Mouse (Mus musculus) lung, adult 2 months (tissue): Measurements from ENCODE around the gene Lyrm1. TPM values are rescaled to one million over a fixed set of nuclear protein-coding genes. Genes with fewer than 3 reads are reported as not detected.

Source experiments
- DNase-seq: peaks from one replicate; pipeline ENCODE4 v3.0.0; 2022
- H3K4me1 ChIP-seq: fragments of 200-500 bp; 2 replicates; pipeline ENCODE4 v1.6.1; 2011; ENCODE audit warnings: low read length; ENCODE audit not compliant: control insufficient read depth, insufficient read depth
- H3K4me3 ChIP-seq: fragments of 200-500 bp; replicated peaks from 2 replicates; pipeline ENCODE3; 2011; ENCODE audit warnings: low read depth, mild to moderate bottlenecking, control low read depth, low read length; ENCODE audit errors: extremely low read depth
- CTCF ChIP-seq: fragments of 200-500 bp; IDR thresholded peaks from 2 replicates; pipeline ENCODE4 v1.5.1; 2011; ENCODE audit warnings: mild to moderate bottlenecking, low read length, control low read depth; ENCODE audit not compliant: insufficient read depth
- POLR2A ChIP-seq: fragments of 200-500 bp; IDR thresholded peaks from 2 replicates; pipeline ENCODE4 v1.6.1; 2011; ENCODE audit warnings: low read depth, mild to moderate bottlenecking, control low read depth, low read length, borderline replicate concordance; ENCODE audit errors: extremely low read depth
- WGBS: fragments of 180-500 bp; shearing (Covaris S2); methylation state at CpG from one replicate; pipeline ENCODE4 v1.1.7; 2018; 5-methylcytosine and 5-hydroxymethylcytosine counted together
- polyA plus RNA-seq: library from polyadenylated mRNA; depleted of rRNA; stranded (reverse); fragments of >200 nt; gene quantifications from 2 replicates; pipeline ENCODE4 v1.2.3, GENCODE M21; 2012; rRNA removed

Gene Lyrm1
- 1.3 and 3.0 TPM in 2 replicates for polyA plus RNA-seq

DNA sequence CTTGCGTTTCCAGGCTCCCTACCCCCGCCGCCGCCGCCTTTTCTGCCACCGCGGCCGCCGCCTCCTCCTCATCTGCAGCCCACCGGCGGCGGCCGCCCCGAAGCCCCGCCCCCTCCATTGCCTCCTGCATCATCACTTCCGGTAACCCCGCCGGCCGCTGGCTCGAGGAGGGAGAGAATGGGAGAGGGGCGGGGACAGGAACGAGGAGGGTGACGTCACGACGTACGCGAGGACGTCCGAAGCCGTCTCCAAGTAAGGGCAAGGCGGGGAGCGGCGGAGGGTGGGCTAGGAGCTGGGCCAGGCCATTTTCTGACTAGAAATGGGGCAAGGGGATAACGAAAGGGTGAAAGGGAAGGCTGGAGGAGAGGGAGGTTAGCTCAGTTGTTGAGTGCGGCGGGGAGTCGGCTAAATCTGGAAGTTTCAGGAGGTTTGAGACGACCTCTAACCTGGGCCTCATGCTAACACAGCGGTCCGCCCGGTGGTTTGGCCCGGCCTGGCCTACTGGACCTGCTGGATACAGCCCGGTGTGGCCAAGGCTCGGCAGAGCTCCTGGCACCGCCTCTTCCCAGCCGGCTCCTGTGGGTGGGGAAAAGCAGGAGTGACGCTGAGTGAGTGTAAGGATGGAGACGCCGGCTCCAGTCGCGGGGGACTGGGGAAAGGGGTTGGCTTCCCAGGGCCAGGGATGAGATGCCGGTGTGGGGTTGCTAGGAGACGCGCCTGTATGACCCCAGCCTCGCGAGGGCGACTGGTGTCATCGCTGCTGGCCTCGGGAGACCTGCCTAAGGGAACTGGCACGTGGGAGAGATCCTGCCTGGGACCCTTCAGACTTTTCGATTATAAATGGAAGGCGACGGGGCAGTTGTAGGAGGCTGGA, at the start of gene Lyrm1, which contains the start of gene Dcun1d3:
Lyrm1 (plus strand) TSS at position 223 of the 874 bp plus-strand sequence.
Dcun1d3 (minus strand) TSS at position 660 of the 874 bp plus-strand sequence.
- WGBS, result 1% methylated on average over 63 of the region's 63 CpGs
- Histone ChIP-seq H3K4me1 (peaks cover 11% of the 10 kb centered on the region), H3K4me3 (peak within 1 kb of the TSS; percentile 85)
- TF ChIP-seq POLR2A, result peak; percentile 84
- no peak for TF ChIP-seq CTCF
- peak; percentile 96 for DNase-seq

DNA sequence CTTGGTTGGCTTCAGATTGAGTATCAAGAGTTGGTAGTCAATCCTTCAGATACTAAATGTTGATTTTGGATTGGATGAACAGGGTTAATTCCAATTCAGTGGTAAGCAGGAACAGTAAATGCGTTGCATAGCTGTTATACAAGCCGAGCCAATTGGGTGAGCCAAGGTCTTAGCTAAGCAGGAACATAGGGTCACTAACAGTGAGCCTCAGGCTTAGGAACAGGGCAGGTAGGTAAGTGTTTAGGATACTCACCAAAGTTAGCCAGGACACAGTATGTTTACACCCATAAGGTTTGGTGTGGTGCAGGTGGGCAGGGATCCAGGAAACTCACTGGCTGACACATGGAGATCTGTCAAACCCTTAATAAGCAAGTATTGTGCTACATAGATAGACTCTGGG, 48.3 kb upstream of the Lyrm1 start:
- H3K4me1 ChIP-seq, result peaks cover 3% of the 10 kb centered on the region
- H3K4me3 ChIP-seq, result no peak overlapping the region
- WGBS, result 72% methylated on average over 2 of the region's 2 CpGs
- no peak for TF ChIP-seq POLR2A
- no peak for TF ChIP-seq CTCF
- DNase-seq, result no peak

DNA sequence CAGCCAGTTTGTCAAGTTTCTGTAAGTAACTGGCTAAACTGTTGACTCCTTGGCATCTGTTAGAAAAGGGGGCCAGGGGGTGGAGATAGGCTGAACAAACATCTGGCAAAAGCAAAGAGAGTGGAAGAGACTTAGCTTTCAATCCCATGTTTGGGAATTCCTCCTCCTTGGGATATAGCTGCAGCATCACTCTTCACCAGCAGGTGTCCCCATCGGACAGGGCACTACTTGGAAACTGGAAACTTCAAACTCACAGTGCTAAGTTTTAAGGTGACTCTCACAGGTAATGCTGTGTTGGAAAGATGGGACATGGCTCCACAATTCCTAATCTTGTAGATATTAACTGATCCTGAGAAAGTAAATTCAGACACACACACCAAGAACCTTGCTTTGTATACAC, 46.6 kb upstream of the Lyrm1 start:
- no peak for TF ChIP-seq POLR2A
- peak; percentile 80 for TF ChIP-seq CTCF
- WGBS, result 6% methylated on average over 1 of the region's 1 CpGs

DNA sequence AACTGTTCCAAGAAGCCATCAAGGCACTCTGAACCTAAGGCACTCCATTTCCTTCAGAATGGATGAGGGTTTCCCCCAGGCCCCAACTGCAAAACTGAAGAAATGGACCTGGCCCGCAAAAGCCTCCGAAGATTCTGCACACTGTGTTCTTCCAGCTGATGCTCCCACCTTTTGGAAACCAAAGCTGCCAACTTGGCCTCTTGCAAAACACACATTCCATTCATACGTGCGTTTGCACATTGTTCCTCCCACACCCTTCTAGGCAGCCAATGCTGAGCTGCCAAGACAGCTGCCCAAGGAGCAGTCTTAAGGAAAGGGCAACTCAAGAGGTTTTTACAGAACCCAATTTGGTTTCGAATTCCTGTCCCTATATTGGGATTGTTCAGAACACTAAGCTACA, 44.9 kb upstream of the Lyrm1 start:
- TF ChIP-seq POLR2A (no peak), CTCF (no peak)
- H3K4me3 ChIP-seq, result no peak overlapping the region
- 45% methylated on average over 5 of the region's 5 CpGs for WGBS
- DNase-seq, result peak; percentile 66
- H3K4me1 ChIP-seq, result peaks cover 3% of the 10 kb centered on the region

More for the DNA sequence above, 46.6 kb upstream of the Lyrm1 start:
- Histone ChIP-seq H3K4me1 (peaks cover 3% of the 10 kb centered on the region), H3K4me3 (no peak overlapping the region)
- peak; percentile 77 for DNase-seq

DNA sequence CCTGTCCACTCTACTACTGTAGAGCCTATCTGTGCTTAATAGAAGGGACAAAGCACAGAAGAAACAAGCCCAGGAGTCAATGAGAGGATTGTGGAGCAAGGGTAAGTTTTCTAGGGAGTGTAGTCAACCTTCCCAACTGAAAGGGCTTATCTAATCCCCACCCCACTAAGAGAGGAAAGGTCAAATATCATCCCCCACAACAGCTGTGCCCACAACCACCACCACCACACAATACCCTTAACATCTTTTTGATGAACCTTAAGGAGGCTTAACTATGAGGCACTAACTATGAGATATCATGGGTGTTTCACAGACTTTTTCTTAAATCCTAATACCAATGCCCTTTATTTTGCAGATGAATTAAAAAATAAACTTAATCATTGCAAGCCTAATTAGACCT, 43.2 kb upstream of the Lyrm1 start:
- no peak for DNase-seq
- Histone ChIP-seq H3K4me1 (peaks cover 3% of the 10 kb centered on the region), H3K4me3 (no peak overlapping the region)
- TF ChIP-seq CTCF (no peak), POLR2A (no peak)

DNA sequence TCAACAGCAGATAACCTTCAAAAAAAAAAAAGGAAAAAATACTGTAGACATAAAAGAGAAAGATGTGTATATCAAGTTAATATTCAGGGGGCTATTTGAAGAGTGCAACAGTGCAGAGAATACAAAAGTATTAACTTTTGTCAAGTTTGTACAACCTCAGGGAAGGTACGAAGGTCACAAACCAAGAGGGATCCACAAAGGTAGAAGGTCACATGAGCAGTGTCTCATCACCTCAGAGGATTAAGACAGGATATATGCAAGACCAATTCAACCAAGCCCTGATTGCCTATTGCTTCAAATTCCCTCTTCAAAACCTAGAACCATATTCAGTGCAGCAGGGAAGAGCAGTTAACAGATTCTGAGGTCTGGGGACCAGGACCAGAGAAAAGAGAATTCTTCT, 42.5 kb upstream of the Lyrm1 start:
- H3K4me1 ChIP-seq, result peaks cover 3% of the 10 kb centered on the region
- DNase-seq, result no peak
- WGBS, result 98% methylated on average over 1 of the region's 1 CpGs
- H3K4me3 ChIP-seq, result no peak overlapping the region
- TF ChIP-seq POLR2A (no peak), CTCF (no peak)

DNA sequence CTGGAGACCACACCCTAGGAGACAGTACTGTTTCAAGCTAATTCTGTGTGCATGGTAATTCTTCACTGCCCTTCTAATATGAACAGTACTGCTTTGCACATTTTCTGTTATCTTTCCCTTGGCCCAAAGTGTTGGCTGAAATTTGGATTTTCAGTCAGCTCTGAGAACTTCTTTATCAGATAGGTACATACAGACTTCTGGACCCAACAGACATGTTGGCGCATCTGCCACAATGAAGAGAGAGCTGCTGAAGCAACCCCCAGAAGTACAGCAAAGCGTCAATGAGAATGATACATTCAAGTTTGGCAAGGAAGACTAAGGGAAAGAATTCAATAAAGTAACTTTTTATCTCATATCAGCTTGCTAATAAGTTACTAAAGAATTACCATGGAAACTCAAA, 41.3 kb upstream of the Lyrm1 start:
- no peak for DNase-seq
- WGBS, result 97% methylated on average over 2 of the region's 2 CpGs
- Histone ChIP-seq H3K4me3 (no peak overlapping the region), H3K4me1 (peaks cover 3% of the 10 kb centered on the region)
- TF ChIP-seq POLR2A (no peak), CTCF (no peak)

DNA sequence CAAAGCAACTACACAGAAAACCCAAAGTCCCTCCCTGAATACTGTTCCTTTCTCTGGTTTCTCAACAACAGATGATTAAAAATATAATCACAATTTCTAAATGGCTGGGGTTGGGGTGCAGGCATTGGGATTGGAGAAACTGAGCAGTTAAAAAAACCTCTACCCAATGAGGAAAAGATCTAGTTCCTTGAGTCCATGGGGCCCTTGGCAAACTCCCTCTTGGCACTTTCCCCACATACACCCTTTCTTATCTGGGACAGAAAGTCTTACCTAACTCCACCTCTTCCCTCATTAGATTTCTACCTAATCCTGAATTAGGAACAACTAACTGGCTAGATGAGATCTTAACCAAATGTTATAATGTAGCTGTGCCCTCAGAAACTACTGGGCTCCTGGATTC, 40.6 kb upstream of the Lyrm1 start:
- TF ChIP-seq POLR2A, result no peak
- TF ChIP-seq CTCF, result no peak
- Histone ChIP-seq H3K4me3 (no peak overlapping the region), H3K4me1 (peaks cover 3% of the 10 kb centered on the region)
- DNase-seq, result no peak

DNA sequence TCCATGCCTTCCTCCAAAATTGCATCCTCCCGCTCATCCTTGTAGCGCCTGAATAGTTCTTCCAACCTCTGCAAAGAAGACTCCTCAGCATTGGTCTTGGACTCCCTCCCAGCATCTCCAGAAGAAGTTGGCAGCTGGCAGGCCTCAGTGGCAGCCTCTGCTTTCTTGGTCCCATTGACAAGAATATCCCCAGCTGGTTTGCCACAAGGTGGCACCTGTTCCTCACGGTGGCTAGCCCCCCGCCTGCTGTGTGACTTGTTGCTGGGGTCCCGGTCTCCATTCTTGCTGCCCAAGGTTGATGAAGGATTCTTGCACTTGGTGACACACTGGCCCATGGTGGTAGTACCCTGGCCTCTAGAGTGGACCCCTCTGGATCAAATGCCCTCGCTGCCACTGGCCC, 36.2 kb upstream of the Lyrm1 start:
- H3K4me1 ChIP-seq, result peaks cover 13% of the 10 kb centered on the region
- 66% methylated on average over 6 of the region's 6 CpGs for WGBS
- no peak overlapping the region for H3K4me3 ChIP-seq
- TF ChIP-seq POLR2A, result no peak
- 0 out of 2 replicates have a peak, but pooled peaks have one; percentile 20 for TF ChIP-seq CTCF
- no peak for DNase-seq

DNA sequence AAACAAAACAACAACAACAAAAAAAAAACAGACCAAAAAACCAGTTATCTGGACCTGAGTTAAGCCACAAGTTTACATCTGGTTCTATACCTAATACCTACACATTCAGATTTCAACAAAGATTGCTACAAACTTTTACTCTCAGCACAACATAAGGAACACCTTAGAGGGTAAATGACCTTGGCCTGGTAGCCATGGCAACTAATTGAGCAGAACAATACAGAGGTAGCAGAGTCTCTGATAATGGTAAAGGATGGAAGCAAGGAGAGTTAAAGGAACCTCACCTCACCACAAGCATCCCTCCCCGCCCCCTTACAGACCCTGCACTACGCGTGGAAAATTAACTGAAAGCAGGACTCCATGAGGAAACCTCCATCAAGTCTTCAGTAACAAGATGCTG, 35.5 kb upstream of the Lyrm1 start:
- no peak for DNase-seq
- no peak overlapping the region for H3K4me3 ChIP-seq
- TF ChIP-seq CTCF, result no peak
- TF ChIP-seq POLR2A, result no peak
- peaks cover 13% of the 10 kb centered on the region for H3K4me1 ChIP-seq
- WGBS, result 93% methylated on average over 3 of the region's 3 CpGs
